Mouse (Mus musculus): ENCODE results near the gene Slc9a4. TPM values are rescaled to one million over a fixed set of nuclear protein-coding genes. Genes with fewer than 3 reads are reported as not detected.

The Slc9a4 gene
- polyA plus RNA-seq (2012; rRNA removed; ENCODE audit: low replicate concordance): 0.23 and 9.5 TPM in 2 replicates

GRCm38 (mm10) chr1:40579784-40580183, at the start of gene Slc9a4:
Gene Slc9a4 (plus strand): TSS chr1:40580081.

Other genes starting within 250 kb of the Slc9a4 start
- gene Il1rl1, start 150.5 kb upstream of the Slc9a4 start, polyA plus RNA-seq (2012; rRNA removed; ENCODE audit: low replicate concordance): 1.1 and 1.5 TPM in 2 replicates
- 0.17 and 0.35 TPM in 2 replicates for gene Il18r1, start 114.5 kb upstream of the Slc9a4 start, polyA plus RNA-seq (2012; rRNA removed; ENCODE audit: low replicate concordance)
- gene Il18rap, start 64.7 kb upstream of the Slc9a4 start, polyA plus RNA-seq (2012; rRNA removed; ENCODE audit: low replicate concordance): 0.05 and 0.08 TPM in 2 replicates
- 72.3 and 118 TPM in 2 replicates for gene Slc9a2, start 100.5 kb downstream of the Slc9a4 start, polyA plus RNA-seq (2012; rRNA removed; ENCODE audit: low replicate concordance)
- 7.0 and 10.0 TPM in 2 replicates for gene Mfsd9, start 210.6 kb downstream of the Slc9a4 start, polyA plus RNA-seq (2012; rRNA removed; ENCODE audit: low replicate concordance)
- 0.07 TPM in 1 of 2 replicates, not detected in the other for gene Tmem182, start 225.5 kb downstream of the Slc9a4 start, polyA plus RNA-seq (2012; rRNA removed; ENCODE audit: low replicate concordance)

Data from duodenum, adult 2 months (tissue).